Mouse (Mus musculus) MEL (cell line): ENCODE measurements around the gene Tm4sf4.

Source experiments
- CTCF ChIP-seq, 3 experiments: IDR thresholded peaks in 2 of 3; conservative IDR thresholded peaks in 1 of 3; 2 replicates each; pipeline ENCODE4 v1.5.1; 2011 to 2012; ENCODE audit warnings: low read length in 3 of 3, low read depth in 2 of 3, mild to moderate bottlenecking in 2 of 3, improper control_type of control experiment in 1 of 3, inconsistent platforms in 1 of 3, mixed read lengths in 1 of 3, moderate library complexity in 1 of 3; ENCODE audit not compliant: control insufficient read depth in 1 of 3, insufficient read depth in 1 of 3, poor library complexity in 1 of 3, severe bottlenecking in 1 of 3
- EP300 ChIP-seq, 2 experiments: IDR thresholded peaks; 2 replicates each; pipeline ENCODE4 v1.6.1; 2011; ENCODE audit warnings: improper control_type of control experiment in 2 of 2, low read length in 2 of 2, low read depth in 1 of 2, mild to moderate bottlenecking in 1 of 2
- MAFK ChIP-seq: IDR thresholded peaks from 2 replicates; pipeline ENCODE4 v1.6.1; 2011; ENCODE audit warnings: low read depth, mild to moderate bottlenecking, low read length, improper control_type of control experiment, borderline replicate concordance
- POLR2A ChIP-seq, 2 experiments: IDR thresholded peaks; 2 replicates each; pipeline ENCODE4 v1.6.1; 2011 to 2012; ENCODE audit warnings: low read length in 2 of 2, mild to moderate bottlenecking in 2 of 2, control low read depth in 1 of 2, improper control_type of control experiment in 1 of 2, low read depth in 1 of 2, moderate library complexity in 1 of 2; ENCODE audit not compliant: control insufficient read depth in 1 of 2, insufficient read depth in 1 of 2, poor library complexity in 1 of 2
- RCOR1 ChIP-seq: IDR thresholded peaks from 2 replicates; pipeline ENCODE4 v1.6.1; 2012; ENCODE audit warnings: low read depth, mild to moderate bottlenecking, inconsistent platforms, low read length, improper control_type of control experiment

DNA sequence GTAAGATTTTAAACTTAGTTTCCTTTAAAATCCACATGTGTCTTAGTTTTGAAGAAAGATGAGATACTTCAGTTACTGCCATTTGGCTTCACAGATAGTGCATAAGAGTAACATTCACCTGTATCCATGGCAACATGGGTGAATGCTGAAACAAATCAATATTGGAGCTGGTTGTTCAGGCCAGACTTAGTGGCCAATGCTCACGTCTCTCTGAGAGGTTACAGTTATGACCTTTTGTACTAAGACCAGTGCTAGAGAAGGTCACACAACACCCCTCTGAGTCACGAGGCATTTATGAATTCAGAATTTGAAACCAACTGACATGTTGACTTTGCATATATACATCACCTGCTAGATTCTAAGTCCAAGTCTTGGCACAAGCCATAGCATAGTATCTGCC, 4.9 kb upstream of the Tm4sf4 start:
- TF ChIP-seq RCOR1 (no peak), MAFK (no peak), POLR2A (IDR thresholded peaks at IDR 0.05; ENCODE audit: control insufficient read depth in 1 of 2, insufficient read depth in 1 of 2, low read depth in 1 of 2, low read length in 2 of 2, poor library complexity in 1 of 2) (no peak), CTCF (IDR thresholded peaks at IDR 0.05 in 2 of 3, conservative IDR thresholded peaks at IDR 0.05 in 1 of 3; ENCODE audit: control insufficient read depth in 1 of 3, insufficient read depth in 1 of 3, low read depth in 2 of 3, low read length in 3 of 3, poor library complexity in 1 of 3, severe bottlenecking in 1 of 3) (no peak), EP300 (IDR thresholded peaks at IDR 0.05; ENCODE audit: low read depth in 1 of 2, low read length in 2 of 2) (no peak)
